In genomic region chr12:70549296-70549695, GRCm38 (mm10) we compare ENCODE assay signal across 21 mouse cellular contexts.
A peak's percentile ranks its signal among the peaks of the same experiment; 100 is the strongest.
DNase-seq lines count a peak whose midpoint lies in the region; ATAC-seq and TF ChIP-seq lines count a peak whose summit lies in the region.
"Had no signal": no experiment of that assay in that cellular context is flagged by ENCODE, and none has a peak within 500 bp of the region (broad histone marks: within the 10 kb centered on the region; RNA-seq: fewer than 3 reads in every experiment).

No protein-coding gene starts in this region.

- H3K9ac ChIP-seq in ES-Bruce4 (ENCODE audit: low read depth, poor library complexity, severe bottlenecking) (no peak overlapping the region), ES-E14 (ENCODE audit: insufficient read depth, low read depth, low read length, poor library complexity, severe bottlenecking) (no peak overlapping the region; the same call in 1 of the 2 replicates)
- no peak overlapping the region for H3K9ac ChIP-seq in stomach, embryonic 15.5 days
- H3K9ac ChIP-seq: forebrain, embryonic 13.5 days; forebrain, postnatal 0 days; heart, embryonic 13.5 days; hindbrain, embryonic 12.5 days had no signal

- no peaks in the 10 kb centered on the region for H3K36me3 ChIP-seq in ES-Bruce4 (ENCODE audit: control insufficient read depth, insufficient read depth, low read length, poor library complexity, severe bottlenecking)
- no peaks in the 10 kb centered on the region for H3K36me3 ChIP-seq in ES-E14 (ENCODE audit: control insufficient read depth, insufficient read depth, low read length, poor library complexity, severe bottlenecking)
- H3K36me3 ChIP-seq in stomach, embryonic 15.5 days: no peaks in the 10 kb centered on the region
- H3K36me3 ChIP-seq: embryonic facial prominence, embryonic 10.5 days; heart, embryonic 13.5 days; hindbrain, embryonic 12.5 days had no signal

- in situ Hi-C loops in ES-E14 (cut with MboI; ENCODE audit: low sequenced_read_pairs in 2 of 2, unreplicated experiment in 2 of 2): no loop called here

- DNase-seq in left cerebral cortex, postnatal 4 days: peak; percentile 9
- no peak for DNase-seq in left cerebral cortex, postnatal 36 days (ENCODE audit: low spot score in 2 of 2)
- DNase-seq in ES-E14 (ENCODE audit: low read depth, low spot score): peak; percentile 44
- DNase-seq in heart, postnatal 4 days: no peak
- no peak for DNase-seq in ovary, postnatal 36 days (ENCODE audit: low spot score)
- DNase-seq: adrenal gland, postnatal 14 days; cerebellum, adult 18-20 months; cerebellum, adult 9-11 months; forebrain, postnatal 0 days; gastrocnemius, postnatal 36 days; heart, adult 11 months; heart, postnatal 36 days had no signal

- no peak overlapping the region for H3K4me2 ChIP-seq in stomach, embryonic 15.5 days
- H3K4me2 ChIP-seq: forebrain, embryonic 13.5 days; heart, embryonic 13.5 days; hindbrain, embryonic 12.5 days had no signal

- H3K27me3 ChIP-seq in ES-Bruce4 (ENCODE audit: control insufficient read depth, insufficient read depth, low read length, poor library complexity, severe bottlenecking): no peaks in the 10 kb centered on the region
- no peaks in the 10 kb centered on the region for H3K27me3 ChIP-seq in stomach, embryonic 15.5 days (replicated peaks)
- H3K27me3 ChIP-seq: heart, embryonic 13.5 days; hindbrain, embryonic 12.5 days had no signal

- H3K9me3 ChIP-seq in ES-Bruce4 (replicated peaks; ENCODE audit: control insufficient read depth, insufficient read depth, low read length, poor library complexity, severe bottlenecking): peaks cover 7% of the 10 kb centered on the region
- no peaks in the 10 kb centered on the region for H3K9me3 ChIP-seq in ES-E14 (ENCODE audit: control insufficient read depth, insufficient read depth, low read depth, low read length)
- no peaks in the 10 kb centered on the region for H3K9me3 ChIP-seq in stomach, embryonic 15.5 days
- H3K9me3 ChIP-seq: embryonic facial prominence, embryonic 10.5 days; forebrain, embryonic 13.5 days; heart, embryonic 13.5 days; hindbrain, embryonic 12.5 days had no signal

- ATAC-seq in stomach, embryonic 15.5 days (ENCODE audit: insufficient read depth, low FRiP score, low read depth): 0 out of 2 replicates have a peak, but pooled peaks have one; percentile 47
- ATAC-seq: activated CD4-positive, CD25-positive, alpha-beta regulatory T cell, adult 4 months; forebrain, embryonic 13.5 days; forebrain, postnatal 0 days; hindbrain, embryonic 16.5 days; inflammation-experienced regulatory T-cells, adult 6 months had no signal

- no peak for TF ChIP-seq POLR2A in ES-Bruce4 (IDR thresholded peaks at IDR 0.05; ENCODE audit: insufficient read depth, low read length)

- H3K4me1 ChIP-seq in ES-Bruce4 (ENCODE audit: control insufficient read depth, insufficient read depth, low read length): no peaks in the 10 kb centered on the region
- H3K4me1 ChIP-seq in ES-E14 (ENCODE audit: control insufficient read depth in 2 of 2, insufficient read depth in 2 of 2, low read length in 2 of 2, poor library complexity in 1 of 2): peaks cover 6 to 8% of the 10 kb centered on the region in 2 experiments; a peak in 3 of 4 replicates
- peaks cover 6% of the 10 kb centered on the region; the same call in 1 of the 2 replicates for H3K4me1 ChIP-seq in stomach, embryonic 15.5 days

- 0 out of 2 replicates have a peak, but pooled peaks have one; percentile 51 for TF ChIP-seq EP300 in ES-Bruce4 (IDR thresholded peaks at IDR 0.05; ENCODE audit: insufficient read depth, low read depth, low read length)

- H3K4me3 ChIP-seq in ES-Bruce4 (ENCODE audit: low read depth, low read length): no peak overlapping the region
- no peak overlapping the region; a peak in 1 of 4 replicates for H3K4me3 ChIP-seq in ES-E14 (ENCODE audit: insufficient read depth in 1 of 2, low read depth in 1 of 2, low read length in 2 of 2, poor library complexity in 1 of 2, severe bottlenecking in 1 of 2)
- no peak overlapping the region for H3K4me3 ChIP-seq in stomach, embryonic 15.5 days (replicated peaks)
- H3K4me3 ChIP-seq: embryonic facial prominence, embryonic 10.5 days; forebrain, embryonic 13.5 days; heart, embryonic 13.5 days; hindbrain, embryonic 12.5 days had no signal

- H3K27ac ChIP-seq in ES-Bruce4 (ENCODE audit: insufficient read depth, low read length) (no peak overlapping the region), ES-E14 (ENCODE audit: insufficient read depth, low read depth, low read length, poor library complexity, severe bottlenecking) (peak overlapping the region; percentile 40; the same call in 1 of the 2 replicates)
- 0 out of 2 replicates have a peak overlapping the region, but pooled peaks have one; percentile 0 for H3K27ac ChIP-seq in stomach, embryonic 15.5 days
- H3K27ac ChIP-seq: embryonic facial prominence, embryonic 10.5 days; forebrain, embryonic 13.5 days; heart, embryonic 13.5 days; hindbrain, embryonic 12.5 days had no signal

- TF ChIP-seq CTCF in ES-Bruce4 (IDR thresholded peaks at IDR 0.05; ENCODE audit: low read depth, low read length): no peak

- WGBS in stomach, embryonic 15.5 days: 72% methylated on average over 9 of the region's 9 CpGs

- intact Hi-C loops in left cerebral cortex, postnatal 4 days (cut with DNase I): no loop called here
- intact Hi-C loops in left cerebral cortex, postnatal 36 days (cut with DNase I): no loop called here

TF ChIP-seq in ES-E14, 5 proteins besides CTCF, POLR2A, EP300 and RAD21:
- no peak for TF ChIP-seq CHD2 (IDR thresholded peaks at IDR 0.05; ENCODE audit: low read depth, low read length)
- no peak for TF ChIP-seq ZNF384 (IDR thresholded peaks at IDR 0.05; ENCODE audit: low read depth, low read length)
- TF ChIP-seq MAFK (IDR thresholded peaks at IDR 0.05; ENCODE audit: insufficient read depth, low read depth, low read length): no peak
- no peak for TF ChIP-seq ZC3H11A (IDR thresholded peaks at IDR 0.05; ENCODE audit: borderline replicate concordance, low read depth, low read length)
- TF ChIP-seq HCFC1 (IDR thresholded peaks at IDR 0.05; ENCODE audit: borderline replicate concordance, insufficient read depth, low read length): no peak

Comparison
In these comparisons a context has a peak if more than half of its experiments do, and no peak if none do; other contexts are left out.
1. DNase-seq: peak in left cerebral cortex, postnatal 4 days (single experiment) and ES-E14 (single experiment); none in left cerebral cortex, postnatal 36 days (0 of 2), heart, postnatal 4 days (single experiment) and ovary, postnatal 36 days (single experiment).